Mouse (Mus musculus): ENCODE data around the gene Cnr1. TPM values are rescaled to one million over a fixed set of nuclear protein-coding genes. Genes with fewer than 3 reads are reported as not detected.

Gene Cnr1
- polyA plus RNA-seq (2015; fragmentation: Nextera tagmentation; extraction: Ambion mirVana), result 0.77 and 0.78 TPM in 2 replicates

DNA sequence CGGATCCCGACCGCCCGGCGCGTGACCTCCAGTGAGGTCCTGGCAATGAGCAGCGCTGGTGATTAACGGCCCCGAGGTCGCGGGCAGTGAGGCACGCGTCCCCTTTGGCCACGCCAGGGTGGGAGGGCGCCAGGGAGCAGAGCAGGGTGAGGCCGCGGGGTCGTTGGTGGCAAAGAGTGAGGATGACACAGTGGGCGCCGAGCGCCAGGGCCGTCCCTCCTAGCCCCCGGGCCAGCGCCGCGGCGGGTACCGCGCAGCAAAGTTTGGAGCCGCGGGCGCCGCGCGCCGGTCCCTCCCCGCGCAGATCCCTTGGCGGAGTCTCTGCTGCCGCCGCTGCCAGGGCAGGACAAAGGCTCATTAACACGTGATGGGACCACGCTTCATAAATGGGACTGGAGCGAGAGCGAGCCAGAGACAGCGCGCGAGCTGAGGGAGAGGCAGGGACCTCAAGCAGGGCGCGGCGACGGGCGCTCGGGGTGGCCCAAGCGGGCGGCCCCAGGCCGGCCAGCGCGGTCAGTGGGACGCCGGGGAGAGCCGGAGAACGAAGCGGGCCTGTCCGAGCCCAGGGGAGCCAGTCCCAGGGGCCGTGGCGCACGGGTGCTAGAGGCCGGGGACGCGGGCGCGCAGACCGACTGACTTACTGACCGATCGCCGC, at the start of gene Cnr1:
TSS of gene Cnr1 (plus strand) at position 360 of the 655 bp plus-strand sequence.
- peaks cover 18% of the 10 kb centered on the region for H3K4me1 ChIP-seq
- H3K36me3 ChIP-seq, result no peaks in the 10 kb centered on the region
- peak within 1 kb of the TSS; percentile 56 for H3K9ac ChIP-seq
- ATAC-seq (replicated peaks; ENCODE audit: low FRiP score), result peak; percentile 94
- peak within 1 kb of the TSS; percentile 59; the same call in 1 of the 2 replicates for H3K27ac ChIP-seq
- H3K4me3 ChIP-seq (replicated peaks), result peak within 1 kb of the TSS; percentile 65
- peaks cover 71% of the 10 kb centered on the region for H3K27me3 ChIP-seq
- WGBS, result 0% methylated on average over 61 of the region's 77 CpGs
- no peaks in the 10 kb centered on the region for H3K9me3 ChIP-seq (replicated peaks)
- peak within 1 kb of the TSS; percentile 100 for H3K4me2 ChIP-seq

DNA sequence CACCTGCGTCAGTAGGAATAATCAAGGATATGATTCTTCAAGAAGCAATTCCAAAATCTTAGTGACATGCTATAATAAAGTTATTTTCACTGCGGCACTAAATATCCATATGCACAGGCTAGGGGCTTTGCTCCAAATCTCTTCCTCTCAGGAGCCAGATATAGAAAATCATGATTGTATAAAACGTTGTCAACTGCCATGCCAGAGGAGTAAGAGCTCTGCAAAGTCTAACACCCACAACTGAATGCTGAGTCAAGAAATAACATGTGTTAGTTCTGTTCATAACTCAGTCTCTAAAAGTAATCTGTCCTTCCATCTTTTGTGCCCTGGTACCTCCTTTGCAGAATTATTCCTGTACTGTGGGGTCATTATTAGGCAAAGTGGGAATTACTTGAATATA, 44.4 kb upstream of the Cnr1 start:
- Histone ChIP-seq H3K9me3 (replicated peaks) (no peaks in the 10 kb centered on the region), H3K4me3 (replicated peaks) (no peak overlapping the region), H3K4me1 (no peaks in the 10 kb centered on the region), H3K9ac (no peak overlapping the region), H3K27me3 (no peaks in the 10 kb centered on the region), H3K27ac (no peak overlapping the region), H3K36me3 (no peaks in the 10 kb centered on the region), H3K4me2 (no peak overlapping the region)
- 93% methylated on average over 3 of the region's 3 CpGs for WGBS
- no peak for ATAC-seq (replicated peaks; ENCODE audit: low FRiP score)

DNA sequence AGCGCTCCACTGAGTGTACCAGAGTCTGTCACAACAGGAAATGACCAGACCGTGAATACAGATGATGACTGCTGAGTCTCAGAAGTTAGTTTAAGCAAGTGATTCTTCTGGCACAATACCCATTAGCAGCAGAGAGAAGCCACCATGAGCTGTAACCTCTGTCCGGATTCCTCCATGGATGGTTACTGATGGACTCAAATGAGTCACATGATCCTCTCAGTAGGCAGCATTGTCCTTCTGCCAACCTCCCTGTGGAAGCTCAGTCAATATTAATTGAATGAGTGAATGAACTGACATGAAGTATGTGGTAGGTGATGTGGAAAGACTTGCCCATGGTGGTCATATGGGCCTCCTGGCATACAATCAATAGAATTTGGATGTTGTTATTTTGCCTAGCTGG, 38.4 kb upstream of the Cnr1 start:
- H3K9me3 ChIP-seq (replicated peaks), result no peaks in the 10 kb centered on the region
- no peaks in the 10 kb centered on the region for H3K4me1 ChIP-seq
- no peak overlapping the region for H3K27ac ChIP-seq
- H3K9ac ChIP-seq, result no peak overlapping the region
- no peaks in the 10 kb centered on the region for H3K27me3 ChIP-seq
- ATAC-seq (replicated peaks; ENCODE audit: low FRiP score), result no peak
- no peak overlapping the region for H3K4me3 ChIP-seq (replicated peaks)
- WGBS, result 83% methylated on average over 3 of the region's 3 CpGs
- H3K4me2 ChIP-seq, result no peak overlapping the region
- H3K36me3 ChIP-seq, result no peaks in the 10 kb centered on the region

DNA sequence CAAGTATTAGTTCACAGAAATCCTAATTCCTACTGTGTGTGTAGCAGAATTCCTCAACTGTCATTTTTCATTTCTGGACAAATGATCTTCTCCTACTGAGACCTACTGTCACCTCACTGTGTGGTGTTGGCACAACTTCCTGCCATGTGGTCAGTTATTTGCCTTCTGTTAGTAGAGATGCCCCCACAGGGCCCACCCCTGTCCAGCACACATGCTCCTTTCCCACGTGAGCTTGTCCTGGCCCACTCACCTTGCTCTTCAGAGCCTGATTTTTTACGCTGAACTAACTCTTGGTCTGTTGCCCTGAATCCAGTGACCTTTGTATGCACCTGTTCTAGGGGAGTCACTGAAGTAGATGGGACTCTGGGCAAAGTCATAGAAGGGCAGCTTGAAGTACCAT, 34.4 kb upstream of the Cnr1 start:
- no peaks in the 10 kb centered on the region for H3K36me3 ChIP-seq
- no peak overlapping the region for H3K4me3 ChIP-seq (replicated peaks)
- H3K4me2 ChIP-seq, result no peak overlapping the region
- no peak for ATAC-seq (replicated peaks; ENCODE audit: low FRiP score)
- no peaks in the 10 kb centered on the region for H3K9me3 ChIP-seq (replicated peaks)
- H3K27ac ChIP-seq, result no peak overlapping the region
- H3K4me1 ChIP-seq, result no peaks in the 10 kb centered on the region
- H3K27me3 ChIP-seq, result no peaks in the 10 kb centered on the region
- WGBS, result 75% methylated on average over 2 of the region's 2 CpGs
- H3K9ac ChIP-seq, result no peak overlapping the region

DNA sequence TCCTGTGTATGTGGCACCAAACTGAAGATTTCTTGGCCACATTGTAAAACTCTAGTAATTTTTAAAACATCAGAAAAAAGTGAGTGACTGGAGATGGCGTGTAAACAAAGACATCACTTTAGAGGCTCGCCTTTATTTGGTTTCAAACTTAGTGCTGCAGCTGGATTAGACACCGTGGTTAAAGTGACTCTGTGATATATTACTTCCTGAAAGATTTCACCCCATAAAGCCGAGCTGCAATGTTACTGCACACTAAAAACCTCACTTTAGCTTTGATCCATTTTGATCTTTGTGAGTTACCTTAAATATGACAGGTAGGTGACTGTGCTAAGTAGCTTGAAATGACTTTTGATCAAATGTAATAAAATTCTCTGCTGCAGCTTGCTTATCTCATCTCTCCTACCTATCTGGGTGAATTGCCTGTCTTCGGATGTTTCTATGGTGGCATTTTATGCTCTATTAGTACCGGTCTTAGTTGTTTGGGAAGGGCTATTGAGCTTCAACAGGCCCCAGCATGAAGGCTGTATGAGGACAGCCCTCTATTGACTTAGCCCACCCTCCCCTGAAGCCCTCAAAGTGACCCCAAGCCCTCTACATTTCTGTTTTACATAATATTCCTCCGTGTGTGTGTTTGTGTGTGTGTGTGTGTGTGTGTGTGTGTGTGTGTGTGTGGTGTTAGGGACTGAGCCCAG, 32.1 kb upstream of the Cnr1 start:
- no peak for ATAC-seq (replicated peaks; ENCODE audit: low FRiP score)

DNA sequence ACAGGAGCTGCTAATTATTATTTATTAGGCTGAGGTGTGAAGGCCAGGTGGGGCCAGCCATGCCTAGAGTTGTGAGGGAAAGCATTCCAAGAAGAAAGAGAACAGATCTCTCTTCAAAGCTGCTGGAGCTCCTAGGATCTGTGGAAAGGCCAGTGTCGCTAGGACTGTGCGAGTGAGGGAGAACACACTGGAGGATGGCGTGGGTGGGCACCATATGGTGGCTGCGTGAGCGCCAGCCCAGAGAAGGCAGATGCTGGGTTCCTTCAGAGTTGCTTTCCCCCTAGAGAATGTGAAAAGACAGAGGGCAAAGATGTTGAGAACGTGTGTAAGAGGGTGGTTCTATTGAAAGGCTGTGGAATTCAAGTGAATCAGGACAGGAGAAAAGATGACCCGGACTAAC, 30.6 kb upstream of the Cnr1 start:
- ATAC-seq (replicated peaks; ENCODE audit: low FRiP score), result no peak
- no peaks in the 10 kb centered on the region for H3K9me3 ChIP-seq (replicated peaks)
- no peaks in the 10 kb centered on the region for H3K27me3 ChIP-seq
- H3K9ac ChIP-seq, result no peak overlapping the region
- H3K4me1 ChIP-seq, result no peaks in the 10 kb centered on the region
- H3K27ac ChIP-seq, result no peak overlapping the region
- H3K36me3 ChIP-seq, result no peaks in the 10 kb centered on the region
- no peak overlapping the region for H3K4me3 ChIP-seq (replicated peaks)
- no peak overlapping the region for H3K4me2 ChIP-seq
- 51% methylated on average over 7 of the region's 7 CpGs for WGBS

More for the DNA sequence above, 32.1 kb upstream of the Cnr1 start:
- no peaks in the 10 kb centered on the region for H3K9me3 ChIP-seq (replicated peaks)
- H3K9ac ChIP-seq, result no peak overlapping the region
- H3K4me3 ChIP-seq (replicated peaks), result no peak overlapping the region
- H3K4me1 ChIP-seq, result no peaks in the 10 kb centered on the region
- no peak overlapping the region for H3K27ac ChIP-seq
- no peaks in the 10 kb centered on the region for H3K36me3 ChIP-seq
- H3K27me3 ChIP-seq, result no peaks in the 10 kb centered on the region
- H3K4me2 ChIP-seq, result no peak overlapping the region
- WGBS, result 13% methylated on average over 7 of the region's 7 CpGs

DNA sequence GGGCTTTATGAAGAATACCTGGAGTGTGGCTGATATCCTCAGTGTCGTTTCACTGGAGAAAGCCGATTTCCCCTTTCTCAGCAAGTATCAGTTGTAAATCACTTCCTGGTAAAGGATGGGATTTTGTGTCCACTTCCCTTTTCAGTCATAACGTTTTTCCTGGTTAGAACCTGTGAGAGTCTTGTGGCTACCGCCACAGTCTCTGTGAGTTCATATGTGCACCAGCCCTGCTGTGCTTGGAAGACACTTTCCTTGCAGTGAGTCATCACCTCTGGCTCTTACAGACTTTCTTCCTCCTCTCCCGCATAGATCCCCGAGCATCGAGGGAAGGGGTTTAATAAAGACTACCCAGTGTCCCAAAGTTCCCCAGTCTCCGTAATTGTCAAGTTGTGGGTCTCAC, 29.3 kb upstream of the Cnr1 start:
- Histone ChIP-seq H3K36me3 (no peaks in the 10 kb centered on the region), H3K9ac (no peak overlapping the region), H3K4me1 (no peaks in the 10 kb centered on the region), H3K4me2 (no peak overlapping the region), H3K27me3 (no peaks in the 10 kb centered on the region), H3K4me3 (replicated peaks) (no peak overlapping the region), H3K27ac (no peak overlapping the region), H3K9me3 (replicated peaks) (no peaks in the 10 kb centered on the region)
- ATAC-seq (replicated peaks; ENCODE audit: low FRiP score), result no peak
- 62% methylated on average over 8 of the region's 8 CpGs for WGBS

DNA sequence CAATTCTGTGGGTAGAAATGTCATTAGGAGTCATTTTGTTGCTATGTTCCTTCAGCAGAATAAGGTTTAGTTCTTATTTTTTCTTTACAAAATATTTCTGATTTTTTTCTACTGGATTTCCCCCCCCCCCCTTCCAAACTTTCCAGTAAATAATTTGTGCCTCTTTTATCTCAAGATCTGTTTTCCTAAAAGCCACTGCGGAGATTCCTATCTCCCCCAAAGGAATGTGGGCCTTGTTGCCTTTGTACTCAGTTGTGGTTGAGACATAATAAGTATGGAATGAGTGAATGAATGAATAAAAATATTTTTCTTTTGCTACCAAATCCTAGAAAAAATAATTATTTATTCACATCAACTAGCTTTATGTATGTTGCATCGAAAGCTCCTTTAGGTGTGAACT, 28.9 kb upstream of the Cnr1 start:
- 77% methylated on average over 2 of the region's 2 CpGs for WGBS
- H3K9me3 ChIP-seq (replicated peaks), result no peaks in the 10 kb centered on the region

DNA sequence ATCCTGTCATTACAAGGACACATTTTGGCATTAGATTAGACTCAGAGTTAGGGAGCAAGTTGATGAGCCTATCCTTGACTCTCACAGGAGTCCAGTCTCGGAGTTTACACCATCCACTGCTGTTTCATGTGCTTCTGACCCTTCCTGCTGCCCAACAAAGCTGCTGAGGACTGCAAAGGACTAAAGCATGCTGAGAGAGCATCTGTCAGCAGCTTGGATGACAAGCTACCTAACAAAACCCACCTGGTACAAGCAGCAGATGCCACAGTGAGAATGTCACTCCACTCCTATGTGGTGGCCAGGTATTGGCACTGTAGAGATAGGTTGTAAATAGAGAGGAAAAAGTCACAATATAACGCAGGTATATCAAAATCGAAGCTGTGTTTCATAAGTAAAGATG, 22.7 kb upstream of the Cnr1 start:
- no peak overlapping the region for H3K9ac ChIP-seq
- H3K4me2 ChIP-seq, result no peak overlapping the region
- H3K4me1 ChIP-seq, result no peaks in the 10 kb centered on the region
- H3K4me3 ChIP-seq (replicated peaks), result no peak overlapping the region
- H3K36me3 ChIP-seq, result no peaks in the 10 kb centered on the region
- ATAC-seq (replicated peaks; ENCODE audit: low FRiP score), result no peak
- H3K27me3 ChIP-seq, result no peaks in the 10 kb centered on the region
- 90% methylated on average over 3 of the region's 3 CpGs for WGBS
- H3K9me3 ChIP-seq (replicated peaks), result no peaks in the 10 kb centered on the region
- H3K27ac ChIP-seq, result no peak overlapping the region

More for the DNA sequence above, 28.9 kb upstream of the Cnr1 start:
- Histone ChIP-seq H3K9ac (no peak overlapping the region), H3K4me1 (no peaks in the 10 kb centered on the region), H3K36me3 (no peaks in the 10 kb centered on the region), H3K4me3 (replicated peaks) (no peak overlapping the region), H3K4me2 (no peak overlapping the region), H3K27me3 (no peaks in the 10 kb centered on the region), H3K27ac (no peak overlapping the region)
- no peak for ATAC-seq (replicated peaks; ENCODE audit: low FRiP score)

DNA sequence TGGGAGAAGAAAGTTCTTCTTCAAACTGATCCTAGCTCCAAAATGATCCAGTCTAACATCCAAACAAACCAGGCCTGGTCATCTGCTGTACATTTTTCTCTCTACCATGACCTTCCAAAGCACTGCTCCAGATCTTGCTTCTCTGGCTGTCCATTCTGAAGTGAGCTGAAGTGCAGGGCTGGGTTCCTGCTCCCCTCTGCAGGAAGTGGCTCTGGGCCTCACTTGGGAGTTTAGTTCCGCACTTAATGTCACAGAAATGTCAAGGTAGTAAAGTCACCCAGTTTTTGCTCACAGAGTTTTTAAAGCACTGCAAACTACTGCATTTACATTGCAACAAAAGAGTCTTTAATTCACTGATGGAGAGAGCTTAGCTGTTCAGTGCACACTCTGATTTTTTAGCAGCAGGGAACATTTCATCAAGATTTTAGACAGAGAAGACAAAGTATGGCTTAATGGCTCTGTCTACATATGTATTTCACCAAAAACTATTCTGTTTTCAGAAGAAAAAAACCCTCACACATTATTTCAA, 20.5 kb upstream of the Cnr1 start:
- Histone ChIP-seq H3K4me3 (replicated peaks) (no peak overlapping the region), H3K27me3 (no peaks in the 10 kb centered on the region), H3K36me3 (no peaks in the 10 kb centered on the region), H3K27ac (no peak overlapping the region), H3K9ac (no peak overlapping the region), H3K4me1 (no peaks in the 10 kb centered on the region), H3K9me3 (replicated peaks) (no peaks in the 10 kb centered on the region), H3K4me2 (no peak overlapping the region)
- 70% methylated on average over 1 of the region's 1 CpGs for WGBS
- no peak for ATAC-seq (replicated peaks; ENCODE audit: low FRiP score)

DNA sequence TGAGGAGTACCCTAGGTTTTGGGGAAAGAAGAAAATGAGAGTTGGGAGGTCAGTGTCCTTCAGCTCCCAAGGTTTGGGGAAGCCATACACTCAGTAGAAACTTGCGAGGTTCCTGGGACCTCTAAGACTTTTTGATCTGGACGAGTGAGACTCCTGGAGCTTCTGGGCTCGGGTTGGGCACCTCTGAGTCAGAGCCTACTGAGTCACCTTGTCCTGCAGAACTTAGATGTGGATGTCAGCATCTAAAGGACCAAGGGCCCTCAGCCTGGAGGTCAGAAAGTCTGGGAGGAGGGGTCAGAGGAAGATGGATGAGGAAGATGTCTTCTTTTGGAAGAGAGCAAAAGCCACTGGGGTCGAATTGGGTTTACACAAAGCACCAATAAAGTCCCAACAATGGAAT, 19.6 kb upstream of the Cnr1 start:
- WGBS, result 82% methylated on average over 4 of the region's 4 CpGs
- no peak for ATAC-seq (replicated peaks; ENCODE audit: low FRiP score)
- no peak overlapping the region for H3K4me3 ChIP-seq (replicated peaks)

DNA sequence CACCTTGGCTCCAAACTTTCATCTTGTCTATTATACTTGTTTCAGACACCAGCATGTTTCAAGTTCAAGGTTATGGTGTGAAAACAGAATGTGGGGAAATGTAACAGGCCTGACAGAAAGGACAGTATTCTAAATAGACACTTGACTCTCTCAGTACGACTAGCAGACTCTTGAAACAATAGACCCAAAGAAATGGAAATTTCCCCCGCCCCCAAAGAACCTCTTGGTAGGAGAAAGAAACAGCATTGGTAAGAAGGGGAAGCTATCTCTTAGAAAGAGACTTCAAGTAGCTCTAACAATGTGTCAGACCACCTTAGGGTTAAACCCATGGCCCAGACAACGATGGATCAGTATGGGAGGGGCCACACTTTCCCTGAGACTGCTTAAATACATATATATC, 15.6 kb upstream of the Cnr1 start:
- H3K36me3 ChIP-seq, result no peaks in the 10 kb centered on the region
- no peak for ATAC-seq (replicated peaks; ENCODE audit: low FRiP score)
- no peak overlapping the region for H3K4me3 ChIP-seq (replicated peaks)
- no peak overlapping the region for H3K4me2 ChIP-seq
- WGBS, result 57% methylated on average over 3 of the region's 3 CpGs
- no peaks in the 10 kb centered on the region for H3K4me1 ChIP-seq
- no peaks in the 10 kb centered on the region for H3K27me3 ChIP-seq
- no peak overlapping the region for H3K27ac ChIP-seq
- H3K9me3 ChIP-seq (replicated peaks), result no peaks in the 10 kb centered on the region
- no peak overlapping the region for H3K9ac ChIP-seq

More for the DNA sequence above, 19.6 kb upstream of the Cnr1 start:
- H3K27me3 ChIP-seq, result no peaks in the 10 kb centered on the region
- H3K4me2 ChIP-seq, result no peak overlapping the region
- no peaks in the 10 kb centered on the region for H3K36me3 ChIP-seq
- no peaks in the 10 kb centered on the region for H3K4me1 ChIP-seq
- no peak overlapping the region for H3K9ac ChIP-seq
- H3K9me3 ChIP-seq (replicated peaks), result no peaks in the 10 kb centered on the region
- no peak overlapping the region for H3K27ac ChIP-seq

Measured in kidney, embryonic 15.5 days (tissue).